Mouse (Mus musculus) layer of hippocampus, adult 2 months (tissue): ENCODE results near the gene Ttll11. TPM values are rescaled to one million over a fixed set of nuclear protein-coding genes. Genes with fewer than 3 reads are reported as not detected.
A peak's percentile ranks its signal among the peaks of the same experiment; 100 is the strongest.

ENCODE experiments used
- DNase-seq, 2 experiments: peaks; one replicate each; pipeline ENCODE4 v3.0.0; 2022; ENCODE audit warnings: low spot score in 2 of 2
- H3K27ac ChIP-seq: fragments of 200-600 bp; 2 replicates; pipeline ENCODE4 v1.8.1; 2022
- H3K4me3 ChIP-seq: fragments of 200-600 bp; 2 replicates; pipeline ENCODE4 v1.8.1; 2022; ENCODE audit warnings: mild to moderate bottlenecking
- CTCF ChIP-seq: fragments of 200-600 bp; conservative IDR thresholded peaks from 2 replicates; pipeline ENCODE4 v1.8.1; 2022; ENCODE audit warnings: antibody characterized with exemption, mild to moderate bottlenecking, moderate library complexity
- total RNA-seq, 2 experiments: library from RNA; stranded (reverse); gene quantifications; 2 replicates each; pipeline ENCODE4 v1.2.3; 2021

Gene Ttll11
- total RNA-seq, 2 experiments from 2014 or later: 33.9 to 38.8 TPM

- no peak overlapping the region for H3K4me3 ChIP-seq
- TF ChIP-seq CTCF: no peak
- peak overlapping the region; percentile 49 for H3K27ac ChIP-seq
- no peak for DNase-seq
Measured at GRCm38 (mm10) chr2:35702001-35702400, 277.7 kb downstream of the Ttll11 start.

Other genes starting within 250 kb of the Ttll11 start
- gene Ndufa8, start 69.5 kb upstream of the Ttll11 start, total RNA-seq: 100 to 1,000 TPM; 175 to 180 TPM
- gene Morn5, start 69.5 kb upstream of the Ttll11 start, total RNA-seq: 1 to 10 TPM; 1.4 to 1.7 TPM
- 10 to 100 TPM; 15.5 to 16.0 TPM for gene Lhx6, start 125.5 kb upstream of the Ttll11 start, total RNA-seq
- gene Mrrf, start 156.5 kb upstream of the Ttll11 start, total RNA-seq: 10 to 100 TPM; 13.8 to 18.6 TPM
- gene Rbm18, start 156.9 kb upstream of the Ttll11 start, total RNA-seq: 10 to 100 TPM; 41.7 to 46.3 TPM